Mouse (Mus musculus) testis, adult 2 months (tissue): ENCODE data around the gene Thada. TPM values are rescaled to one million over a fixed set of nuclear protein-coding genes. Genes with fewer than 3 reads are reported as not detected.

Source experiments
- H3K27ac ChIP-seq: fragments of 200-500 bp; 2 replicates; pipeline ENCODE4 v1.5.1; 2012; ENCODE audit warnings: low read depth, low read length; ENCODE audit not compliant: control insufficient read depth, insufficient read depth
- H3K27me3 ChIP-seq: fragments of 200-500 bp; 2 replicates; pipeline ENCODE4 v1.6.1; 2012; ENCODE audit warnings: mild to moderate bottlenecking, low read length, moderate library complexity; ENCODE audit not compliant: control insufficient read depth, insufficient read depth
- H3K36me3 ChIP-seq: fragments of 200-500 bp; 2 replicates; pipeline ENCODE4 v1.6.1; 2012; ENCODE audit warnings: mild to moderate bottlenecking, low read length; ENCODE audit not compliant: control insufficient read depth, insufficient read depth
- H3K4me1 ChIP-seq: fragments of 200-500 bp; 2 replicates; pipeline ENCODE4 v1.6.1; 2012; ENCODE audit warnings: low read length; ENCODE audit not compliant: control insufficient read depth, insufficient read depth
- H3K4me3 ChIP-seq: fragments of 200-500 bp; 2 replicates; pipeline ENCODE4 v1.5.1; 2012; ENCODE audit warnings: low read depth, mild to moderate bottlenecking, low read length, moderate library complexity, mixed read lengths; ENCODE audit not compliant: control insufficient read depth
- CTCF ChIP-seq: fragments of 200-500 bp; IDR thresholded peaks from 2 replicates; pipeline ENCODE4 v1.5.1; 2012; ENCODE audit warnings: low read depth, mild to moderate bottlenecking, inconsistent platforms, low read length, moderate library complexity; ENCODE audit not compliant: control insufficient read depth, insufficient read depth, insufficient replicate concordance
- POLR2A ChIP-seq: fragments of 200-500 bp; IDR thresholded peaks from 2 replicates; pipeline ENCODE4 v1.6.1; 2012; ENCODE audit warnings: low read depth, mild to moderate bottlenecking, inconsistent platforms, low read length, moderate library complexity; ENCODE audit not compliant: control insufficient read depth
- polyA plus RNA-seq: library from polyadenylated mRNA; depleted of rRNA; stranded (reverse); fragments of >200 nt; gene quantifications from 2 replicates; pipeline ENCODE4 v1.2.3, GENCODE M21; 2012

Thada gene
- polyA plus RNA-seq, 1 experiment, result 15.8 TPM

- H3K4me1 ChIP-seq, result no peaks in the 10 kb centered on the region
- H3K4me3 ChIP-seq, result no peak overlapping the region
- no peaks in the 10 kb centered on the region for H3K27me3 ChIP-seq
- no peak overlapping the region for H3K27ac ChIP-seq
- no peaks in the 10 kb centered on the region for H3K36me3 ChIP-seq
- TF ChIP-seq CTCF (no peak), POLR2A (no peak)
Observed at GRCm38 (mm10) chr17:84474312-84474711, 8.3 kb upstream of the Thada start.

GRCm38 (mm10) chr17:84435012-84435411 lies 31.0 kb downstream of the Thada start:
- no peaks in the 10 kb centered on the region for H3K4me1 ChIP-seq
- no peaks in the 10 kb centered on the region for H3K27me3 ChIP-seq
- H3K4me3 ChIP-seq, result no peak overlapping the region
- TF ChIP-seq CTCF (no peak), POLR2A (no peak)
- no peaks in the 10 kb centered on the region; the same call in 1 of the 2 replicates for H3K36me3 ChIP-seq
- no peak overlapping the region for H3K27ac ChIP-seq

GRCm38 (mm10) chr17:84434233-84434632 lies 31.8 kb downstream of the Thada start:
- Histone ChIP-seq H3K27me3 (no peaks in the 10 kb centered on the region), H3K4me3 (no peak overlapping the region), H3K36me3 (no peaks in the 10 kb centered on the region), H3K27ac (no peak overlapping the region), H3K4me1 (no peaks in the 10 kb centered on the region)
- TF ChIP-seq POLR2A (no peak), CTCF (no peak)

- Histone ChIP-seq H3K36me3 (peaks cover 2% of the 10 kb centered on the region), H3K4me1 (no peaks in the 10 kb centered on the region), H3K27ac (no peak overlapping the region), H3K27me3 (no peaks in the 10 kb centered on the region), H3K4me3 (no peak overlapping the region)
- TF ChIP-seq CTCF, result no peak
- TF ChIP-seq POLR2A, result no peak
Observed at GRCm38 (mm10) chr17:84431991-84432390, 34.0 kb downstream of the Thada start.

- Histone ChIP-seq H3K27ac (no peak overlapping the region), H3K4me3 (no peak overlapping the region), H3K4me1 (no peaks in the 10 kb centered on the region), H3K36me3 (peaks cover 5% of the 10 kb centered on the region), H3K27me3 (no peaks in the 10 kb centered on the region)
- TF ChIP-seq POLR2A, result no peak
- no peak for TF ChIP-seq CTCF
Observed at GRCm38 (mm10) chr17:84424258-84424657, 41.7 kb downstream of the Thada start.

- Histone ChIP-seq H3K36me3 (peaks cover 5% of the 10 kb centered on the region), H3K27me3 (no peaks in the 10 kb centered on the region), H3K4me1 (no peaks in the 10 kb centered on the region), H3K27ac (no peak overlapping the region), H3K4me3 (no peak overlapping the region)
- TF ChIP-seq POLR2A (no peak), CTCF (no peak)
Observed at GRCm38 (mm10) chr17:84422916-84423315, 43.1 kb downstream of the Thada start.

GRCm38 (mm10) chr17:84422001-84422785 lies 43.8 kb downstream of the Thada start:
- Histone ChIP-seq H3K27ac (no peak overlapping the region), H3K4me3 (no peak overlapping the region), H3K36me3 (peaks cover 3% of the 10 kb centered on the region)

More at GRCm38 (mm10) chr17:84422001-84422785, 43.8 kb downstream of the Thada start:
- Histone ChIP-seq H3K27me3 (no peaks in the 10 kb centered on the region), H3K4me1 (no peaks in the 10 kb centered on the region)
- TF ChIP-seq CTCF (no peak), POLR2A (no peak)
